Mouse (Mus musculus): ENCODE measurements around the gene Man2a2. TPM values are rescaled to one million over a fixed set of nuclear protein-coding genes. Genes with fewer than 3 reads are reported as not detected.

Gene Man2a2
- total and polyA plus RNA-seq, 3 experiments, result 55.7 to 75.8 (median 58.7) TPM

DNA sequence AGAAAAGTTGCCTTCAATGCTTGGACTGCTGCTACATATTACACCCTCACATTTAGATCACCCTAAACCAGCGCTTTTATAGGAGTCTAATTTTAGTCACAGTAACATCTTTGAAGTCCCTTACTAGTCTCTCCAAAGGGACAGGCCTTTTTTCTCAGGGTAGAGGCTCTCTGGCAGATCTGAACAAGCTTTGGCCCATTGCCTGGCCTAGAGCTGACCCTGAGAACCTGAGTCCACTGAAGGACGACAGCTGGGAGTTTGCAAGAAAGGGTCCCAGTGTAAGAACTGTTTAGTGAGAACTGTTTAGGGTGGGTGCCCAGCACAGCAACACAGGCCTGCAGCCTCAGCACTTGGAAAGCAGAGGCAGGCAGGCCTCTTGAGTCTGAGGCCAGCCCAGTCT, 5.4 kb downstream of the Man2a2 start:
- H3K4me1 ChIP-seq (ENCODE audit: control insufficient read depth, insufficient read depth, low read length), result peaks cover 9% of the 10 kb centered on the region
- TF ChIP-seq CTCF (IDR thresholded peaks at IDR 0.05) (no peak), EP300 (IDR thresholded peaks at IDR 0.05; ENCODE audit: insufficient read depth, low read depth, low read length) (no peak), POLR2A (IDR thresholded peaks at IDR 0.05; ENCODE audit: insufficient read depth, low read depth, low read length) (no peak)
- no peak overlapping the region for H3K4me3 ChIP-seq
- H3K79me2 ChIP-seq (replicated peaks; ENCODE audit: control insufficient read depth, insufficient read depth, low read length), result no peaks in the 10 kb centered on the region
- peak in 1 of 2 experiments; percentile 52 for DNase-seq
- intact Hi-C loops (cut with DNase I), result no loop called here
- H3K27ac ChIP-seq, result no peak overlapping the region
- no peaks in the 10 kb centered on the region for H3K27me3 ChIP-seq (ENCODE audit: control insufficient read depth, insufficient read depth, low read length)
- no peak overlapping the region for H3K9ac ChIP-seq (ENCODE audit: low read depth, low read length)
- 39% methylated on average over 2 of the region's 2 CpGs for WGBS
- H3K36me3 ChIP-seq (ENCODE audit: control insufficient read depth, insufficient read depth, low read length), result no peaks in the 10 kb centered on the region

- Histone ChIP-seq H3K79me2 (replicated peaks; ENCODE audit: control insufficient read depth, insufficient read depth, low read length) (no peaks in the 10 kb centered on the region), H3K36me3 (ENCODE audit: control insufficient read depth, insufficient read depth, low read length) (no peaks in the 10 kb centered on the region), H3K27ac (no peak overlapping the region), H3K4me1 (ENCODE audit: control insufficient read depth, insufficient read depth, low read length) (no peaks in the 10 kb centered on the region), H3K4me3 (no peak overlapping the region), H3K27me3 (ENCODE audit: control insufficient read depth, insufficient read depth, low read length) (no peaks in the 10 kb centered on the region), H3K9ac (ENCODE audit: low read depth, low read length) (no peak overlapping the region)
- DNase-seq, result no peak
- intact Hi-C loops (cut with DNase I), result no loop called here
- TF ChIP-seq POLR2A (IDR thresholded peaks at IDR 0.05; ENCODE audit: insufficient read depth, low read depth, low read length) (no peak), EP300 (IDR thresholded peaks at IDR 0.05; ENCODE audit: insufficient read depth, low read depth, low read length) (no peak), CTCF (IDR thresholded peaks at IDR 0.05) (no peak)
- 55% methylated on average over 3 of the region's 3 CpGs for WGBS
Observed at GRCm38 (mm10) chr7:80360435-80360834, 10.7 kb downstream of the Man2a2 start.

DNA sequence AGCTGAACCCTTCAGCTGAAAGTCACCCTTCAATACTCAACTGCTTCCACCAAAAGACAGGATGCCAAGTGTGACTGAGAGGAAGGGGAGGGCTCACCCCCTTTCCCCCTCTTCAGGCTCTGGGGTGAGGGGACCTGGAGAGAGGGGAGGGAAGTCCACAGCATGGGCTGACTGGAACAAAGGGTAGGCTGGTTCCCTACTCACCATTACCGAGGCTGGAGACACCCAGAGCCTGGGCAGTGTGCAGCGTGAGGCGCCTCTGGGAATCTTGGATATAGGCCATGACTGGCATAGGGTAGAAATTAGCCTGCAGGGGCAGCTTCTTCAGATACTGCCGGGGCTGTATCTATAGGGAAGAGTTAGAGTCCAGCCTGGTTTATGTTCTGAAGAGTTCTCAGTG, 13.1 kb downstream of the Man2a2 start:
- Histone ChIP-seq H3K79me2 (replicated peaks; ENCODE audit: control insufficient read depth, insufficient read depth, low read length) (no peaks in the 10 kb centered on the region), H3K27ac (no peak overlapping the region), H3K36me3 (ENCODE audit: control insufficient read depth, insufficient read depth, low read length) (no peaks in the 10 kb centered on the region), H3K27me3 (ENCODE audit: control insufficient read depth, insufficient read depth, low read length) (no peaks in the 10 kb centered on the region), H3K9ac (ENCODE audit: low read depth, low read length) (no peak overlapping the region), H3K4me3 (no peak overlapping the region), H3K4me1 (ENCODE audit: control insufficient read depth, insufficient read depth, low read length) (no peaks in the 10 kb centered on the region)
- WGBS, result 62% methylated on average over 4 of the region's 4 CpGs
- TF ChIP-seq EP300 (IDR thresholded peaks at IDR 0.05; ENCODE audit: insufficient read depth, low read depth, low read length) (no peak), POLR2A (IDR thresholded peaks at IDR 0.05; ENCODE audit: insufficient read depth, low read depth, low read length) (no peak), CTCF (IDR thresholded peaks at IDR 0.05) (no peak)
- intact Hi-C loops (cut with DNase I), result no loop called here
- no peak for DNase-seq

GRCm38 (mm10) chr7:80357156-80357555, 14.0 kb downstream of the Man2a2 start:
- TF ChIP-seq EP300 (IDR thresholded peaks at IDR 0.05; ENCODE audit: insufficient read depth, low read depth, low read length) (no peak), CTCF (IDR thresholded peaks at IDR 0.05) (no peak), POLR2A (IDR thresholded peaks at IDR 0.05; ENCODE audit: insufficient read depth, low read depth, low read length) (no peak)
- no peak overlapping the region for H3K9ac ChIP-seq (ENCODE audit: low read depth, low read length)
- no peak for DNase-seq
- no peak overlapping the region for H3K4me3 ChIP-seq
- H3K79me2 ChIP-seq (replicated peaks; ENCODE audit: control insufficient read depth, insufficient read depth, low read length), result no peaks in the 10 kb centered on the region
- no peak overlapping the region for H3K27ac ChIP-seq
- H3K4me1 ChIP-seq (ENCODE audit: control insufficient read depth, insufficient read depth, low read length), result no peaks in the 10 kb centered on the region
- intact Hi-C loops (cut with DNase I), result no loop called here
- no peaks in the 10 kb centered on the region for H3K36me3 ChIP-seq (ENCODE audit: control insufficient read depth, insufficient read depth, low read length)
- WGBS, result 64% methylated on average over 8 of the region's 8 CpGs
- H3K27me3 ChIP-seq (ENCODE audit: control insufficient read depth, insufficient read depth, low read length), result no peaks in the 10 kb centered on the region

GRCm38 (mm10) chr7:80356351-80356750, 14.8 kb downstream of the Man2a2 start:
- Histone ChIP-seq H3K4me3 (no peak overlapping the region), H3K27ac (no peak overlapping the region), H3K27me3 (ENCODE audit: control insufficient read depth, insufficient read depth, low read length) (no peaks in the 10 kb centered on the region), H3K79me2 (replicated peaks; ENCODE audit: control insufficient read depth, insufficient read depth, low read length) (no peaks in the 10 kb centered on the region), H3K36me3 (ENCODE audit: control insufficient read depth, insufficient read depth, low read length) (no peaks in the 10 kb centered on the region), H3K4me1 (ENCODE audit: control insufficient read depth, insufficient read depth, low read length) (no peaks in the 10 kb centered on the region), H3K9ac (ENCODE audit: low read depth, low read length) (no peak overlapping the region)
- TF ChIP-seq POLR2A (IDR thresholded peaks at IDR 0.05; ENCODE audit: insufficient read depth, low read depth, low read length) (no peak), EP300 (IDR thresholded peaks at IDR 0.05; ENCODE audit: insufficient read depth, low read depth, low read length) (no peak), CTCF (IDR thresholded peaks at IDR 0.05) (no peak)
- no peak for DNase-seq
- WGBS, result 86% methylated on average over 13 of the region's 13 CpGs
- intact Hi-C loops (cut with DNase I), result no loop called here

GRCm38 (mm10) chr7:80352920-80353319, 18.3 kb downstream of the Man2a2 start:
- intact Hi-C loops (cut with DNase I), result no loop called here
- no peaks in the 10 kb centered on the region for H3K79me2 ChIP-seq (replicated peaks; ENCODE audit: control insufficient read depth, insufficient read depth, low read length)
- WGBS, result 86% methylated on average over 8 of the region's 8 CpGs
- H3K4me3 ChIP-seq, result no peak overlapping the region
- no peaks in the 10 kb centered on the region for H3K36me3 ChIP-seq (ENCODE audit: control insufficient read depth, insufficient read depth, low read length)
- H3K9ac ChIP-seq (ENCODE audit: low read depth, low read length), result no peak overlapping the region
- H3K27me3 ChIP-seq (ENCODE audit: control insufficient read depth, insufficient read depth, low read length), result no peaks in the 10 kb centered on the region
- no peak overlapping the region for H3K27ac ChIP-seq
- no peak for TF ChIP-seq CTCF (IDR thresholded peaks at IDR 0.05)
- TF ChIP-seq POLR2A (IDR thresholded peaks at IDR 0.05; ENCODE audit: insufficient read depth, low read depth, low read length), result no peak
- TF ChIP-seq EP300 (IDR thresholded peaks at IDR 0.05; ENCODE audit: insufficient read depth, low read depth, low read length), result no peak
- H3K4me1 ChIP-seq (ENCODE audit: control insufficient read depth, insufficient read depth, low read length), result no peaks in the 10 kb centered on the region
- no peak for DNase-seq
